Comparison of ENCODE assay signal across 7 mouse cellular contexts in genomic region chr4:128711455-128712135, GRCm38 (mm10). TPM values are rescaled to one million over a fixed set of nuclear protein-coding genes. Genes with fewer than 3 reads are reported as not detected.
DNase-seq lines count a peak whose midpoint lies in the region; ATAC-seq and TF ChIP-seq lines count a peak whose summit lies in the region.

No protein-coding gene starts in this region.

- H3K36me3 ChIP-seq in embryonic facial prominence, embryonic 11.5 days (replicated peaks; ENCODE audit: control insufficient read depth, insufficient read depth, low read depth, low read length): no peaks in the 10 kb centered on the region
- no peaks in the 10 kb centered on the region; the same call in 1 of the 2 replicates for H3K36me3 ChIP-seq in limb, embryonic 11.5 days (ENCODE audit: control insufficient read depth, insufficient read depth, low read length)
- H3K36me3 ChIP-seq in midbrain, embryonic 15.5 days (replicated peaks): no peaks in the 10 kb centered on the region
- H3K36me3 ChIP-seq in spleen, adult 2 months (ENCODE audit: control insufficient read depth, insufficient read depth, low read length): no peaks in the 10 kb centered on the region

- H3K4me3 ChIP-seq in embryonic facial prominence, embryonic 11.5 days (ENCODE audit: low read depth, low read length): peak overlapping the region; percentile 9
- no peak overlapping the region for H3K4me3 ChIP-seq in limb, embryonic 11.5 days (ENCODE audit: low read depth, low read length)
- no peak overlapping the region for H3K4me3 ChIP-seq in midbrain, embryonic 15.5 days
- H3K4me3 ChIP-seq in spleen, adult 2 months (ENCODE audit: extremely low read depth, insufficient read depth, insufficient read length): peak overlapping the region; percentile 59

- peak; percentile 95 for DNase-seq in adrenal gland, postnatal 14 days
- DNase-seq in embryonic facial prominence, embryonic 11.5 days (ENCODE audit: low spot score): peak; percentile 96
- DNase-seq in heart, adult 11 months: peak; percentile 98
- DNase-seq in kidney, adult 18-20 months: peak; percentile 93
- peak; percentile 97 for DNase-seq in limb, embryonic 11.5 days (ENCODE audit: low spot score)
- DNase-seq in spleen, adult 2 months (ENCODE audit: low read depth in 1 of 2, low spot score in 2 of 2): peak; percentile 86

- 3% methylated on average over 24 of the region's 24 CpGs for WGBS in embryonic facial prominence, embryonic 11.5 days
- 18% methylated on average over 24 of the region's 24 CpGs for WGBS in limb, embryonic 11.5 days
- WGBS in midbrain, embryonic 15.5 days: 4% methylated on average over 24 of the region's 24 CpGs
- WGBS in spleen, adult 2 months: 7% methylated on average over 24 of the region's 24 CpGs

- H3K27ac ChIP-seq in embryonic facial prominence, embryonic 11.5 days (replicated peaks; ENCODE audit: low read depth, low read length): no peak overlapping the region
- H3K27ac ChIP-seq in limb, embryonic 11.5 days (replicated peaks; ENCODE audit: low read depth, low read length): no peak overlapping the region
- 0 out of 2 replicates have a peak overlapping the region, but pooled peaks have one; percentile 32 for H3K27ac ChIP-seq in midbrain, embryonic 15.5 days
- H3K27ac ChIP-seq in spleen, adult 2 months (ENCODE audit: insufficient read depth, low read length): peak overlapping the region; percentile 62

- H3K4me1 ChIP-seq in embryonic facial prominence, embryonic 11.5 days (ENCODE audit: control insufficient read depth, insufficient read depth, low read length): peaks cover 15% of the 10 kb centered on the region
- peaks cover 30% of the 10 kb centered on the region for H3K4me1 ChIP-seq in limb, embryonic 11.5 days (ENCODE audit: control insufficient read depth, insufficient read depth, low read length)
- H3K4me1 ChIP-seq in midbrain, embryonic 15.5 days: peaks cover 45% of the 10 kb centered on the region
- peaks cover 7% of the 10 kb centered on the region; the same call in 1 of the 2 replicates for H3K4me1 ChIP-seq in spleen, adult 2 months (ENCODE audit: control insufficient read depth, insufficient read depth, insufficient read length)

- peak overlapping the region; percentile 45; the same call in 1 of the 2 replicates for H3K9ac ChIP-seq in embryonic facial prominence, embryonic 11.5 days (replicated peaks; ENCODE audit: low read length)
- 0 out of 2 replicates have a peak overlapping the region, but pooled peaks have one; percentile 18 for H3K9ac ChIP-seq in limb, embryonic 11.5 days (ENCODE audit: low read length)
- H3K9ac ChIP-seq in midbrain, embryonic 15.5 days: no peak overlapping the region

- ATAC-seq in embryonic facial prominence, embryonic 11.5 days (replicated peaks; ENCODE audit: insufficient number of reproducible peaks, low FRiP score, low TSS enrichment, low read depth): no peak; the same call in 1 of the 2 replicates
- peak; percentile 44; the same call in 1 of the 2 replicates for ATAC-seq in limb, embryonic 11.5 days (ENCODE audit: insufficient number of reproducible peaks, low FRiP score, low TSS enrichment, low read depth)
- peak; percentile 69 for ATAC-seq in midbrain, embryonic 15.5 days (replicated peaks)

- no peaks in the 10 kb centered on the region for H3K27me3 ChIP-seq in embryonic facial prominence, embryonic 11.5 days (ENCODE audit: control insufficient read depth, insufficient read depth, low read length)
- H3K27me3 ChIP-seq in limb, embryonic 11.5 days (ENCODE audit: control insufficient read depth, insufficient read depth, low read length): no peaks in the 10 kb centered on the region
- H3K27me3 ChIP-seq in midbrain, embryonic 15.5 days (replicated peaks): peaks cover 2% of the 10 kb centered on the region; the same call in 1 of the 2 replicates
- H3K27me3 ChIP-seq in spleen, adult 2 months (ENCODE audit: control insufficient read depth, insufficient read depth, low read length): no peaks in the 10 kb centered on the region

- H3K4me2 ChIP-seq in embryonic facial prominence, embryonic 11.5 days (ENCODE audit: low read depth, low read length): peak overlapping the region; percentile 44
- peak overlapping the region; percentile 42 for H3K4me2 ChIP-seq in limb, embryonic 11.5 days (ENCODE audit: low read depth, severe bottlenecking)
- H3K4me2 ChIP-seq in midbrain, embryonic 15.5 days: peak overlapping the region; percentile 39

- peak; percentile 99 for TF ChIP-seq CTCF in spleen, adult 2 months (IDR thresholded peaks at IDR 0.05; ENCODE audit: extremely low read depth, insufficient read depth, insufficient read length, insufficient replicate concordance)

- peak; percentile 20; the same call in 1 of the 2 replicates for TF ChIP-seq POLR2A in spleen, adult 2 months (IDR thresholded peaks at IDR 0.05; ENCODE audit: low read depth, low read length)

- no peaks in the 10 kb centered on the region for H3K9me3 ChIP-seq in embryonic facial prominence, embryonic 11.5 days (replicated peaks; ENCODE audit: control insufficient read depth, low read length)
- H3K9me3 ChIP-seq in limb, embryonic 11.5 days (ENCODE audit: control insufficient read depth, low read length): no peaks in the 10 kb centered on the region
- H3K9me3 ChIP-seq in midbrain, embryonic 15.5 days: no peaks in the 10 kb centered on the region

RNA-seq across cellular contexts. Expression of gene A3galt2, which starts 43.6 kb away (rescaled TPM):
- total RNA-seq in adrenal gland, postnatal 14 days (2021): 0.26 TPM in 2 replicates
- polyA plus RNA-seq in embryonic facial prominence, embryonic 11.5 days (2014; fragmentation: Nextera tagmentation; extraction: Ambion mirVana): 0.11 and 0.18 TPM in 2 replicates
- polyA plus RNA-seq in limb, embryonic 11.5 days (2014; fragmentation: Nextera tagmentation; extraction: Ambion mirVana): 0.06 and 0.28 TPM in 2 replicates
- 0.28 and 0.34 TPM in 2 replicates for polyA plus RNA-seq in midbrain, embryonic 15.5 days (2015; fragmentation: Nextera tagmentation; extraction: Ambion mirVana)
- 0.41 TPM in 2 replicates for polyA plus RNA-seq in spleen, adult 2 months (2012; rRNA removed)

RNA-seq across cellular contexts. Expression of gene Phc2, which starts 57.1 kb away (rescaled TPM):
- total RNA-seq in adrenal gland, postnatal 14 days (2021): 79.0 and 79.8 TPM in 2 replicates
- 65.7 and 68.0 TPM in 2 replicates for polyA plus RNA-seq in embryonic facial prominence, embryonic 11.5 days (2014; fragmentation: Nextera tagmentation; extraction: Ambion mirVana)
- polyA plus RNA-seq in limb, embryonic 11.5 days (2014; fragmentation: Nextera tagmentation; extraction: Ambion mirVana): 63.2 and 70.6 TPM in 2 replicates
- 70.0 and 72.2 TPM in 2 replicates for polyA plus RNA-seq in midbrain, embryonic 15.5 days (2015; fragmentation: Nextera tagmentation; extraction: Ambion mirVana)
- 76.7 and 101 TPM in 2 replicates for polyA plus RNA-seq in spleen, adult 2 months (2012; rRNA removed)

Comparison
In these comparisons a context has a peak if more than half of its experiments do, and no peak if none do; other contexts are left out.
1. H3K27ac ChIP-seq: peak in midbrain, embryonic 15.5 days (single experiment) and spleen, adult 2 months (single experiment); none in embryonic facial prominence, embryonic 11.5 days (single experiment) and limb, embryonic 11.5 days (single experiment).
2. H3K4me3 ChIP-seq: peak in embryonic facial prominence, embryonic 11.5 days (single experiment) and spleen, adult 2 months (single experiment); none in limb, embryonic 11.5 days (single experiment) and midbrain, embryonic 15.5 days (single experiment).
3. Peak in every context shown above with its lines, with median percentiles within 50 percentile points of each other: DNase-seq and H3K4me2 ChIP-seq.